Mouse (Mus musculus): ENCODE data around the gene Ipo7. TPM values are rescaled to one million over a fixed set of nuclear protein-coding genes. Genes with fewer than 3 reads are reported as not detected.
"Not testable (repeated sequence)": the region's sequence is repeated elsewhere in the genome, so short reads cannot be mapped to it uniquely, and the experiment has no call there.

Ipo7 gene
- polyA plus RNA-seq, 1 experiment from 2014 or later, result 39.1 TPM

GRCm38 (mm10) chr7:110011417-110011816, 6.7 kb upstream of the Ipo7 start:
- Histone ChIP-seq H3K27ac (ENCODE audit: low read length) (no peak overlapping the region), H3K27me3 (replicated peaks; ENCODE audit: control insufficient read depth, insufficient read depth, low read length) (no peaks in the 10 kb centered on the region), H3K9ac (ENCODE audit: low read depth, low read length) (no peak overlapping the region), H3K9me3 (ENCODE audit: control insufficient read depth, low read length) (no peaks in the 10 kb centered on the region), H3K4me3 (ENCODE audit: low read length) (no peak overlapping the region), H3K36me3 (ENCODE audit: control insufficient read depth, insufficient read depth, low read length) (no peaks in the 10 kb centered on the region), H3K4me1 (ENCODE audit: control insufficient read depth, insufficient read depth, low read length) (no peaks in the 10 kb centered on the region), H3K4me2 (ENCODE audit: low read depth, low read length) (no peak overlapping the region)
- 40% methylated on average over 1 of the region's 1 CpGs for WGBS
- ATAC-seq, result no peak

DNA sequence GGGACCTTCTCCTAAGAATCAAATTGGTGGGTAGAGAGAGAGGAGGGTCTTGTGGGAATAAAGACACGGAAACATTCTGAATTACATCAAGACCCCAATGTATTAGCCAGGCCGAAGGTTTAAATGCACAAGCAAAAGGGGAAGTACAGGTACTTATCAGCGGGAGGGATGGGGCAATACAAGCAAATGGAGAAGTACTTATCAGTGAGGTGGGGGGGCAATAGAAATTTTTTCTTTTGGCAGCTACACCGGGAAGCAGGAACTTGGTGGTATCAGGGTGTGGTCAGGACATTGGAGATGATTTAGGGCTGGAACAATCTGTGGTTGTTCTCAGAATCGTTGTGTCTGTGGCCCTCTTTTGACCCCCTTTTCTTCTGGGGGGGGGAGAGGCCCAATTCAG, 3.8 kb upstream of the Ipo7 start:
- no peaks in the 10 kb centered on the region for H3K9me3 ChIP-seq (ENCODE audit: control insufficient read depth, low read length)
- H3K27ac ChIP-seq (ENCODE audit: low read length), result no peak overlapping the region
- WGBS, result 63% methylated on average over 5 of the region's 5 CpGs
- no peaks in the 10 kb centered on the region for H3K4me1 ChIP-seq (ENCODE audit: control insufficient read depth, insufficient read depth, low read length)
- ATAC-seq, result no peak
- H3K27me3 ChIP-seq (replicated peaks; ENCODE audit: control insufficient read depth, insufficient read depth, low read length), result no peaks in the 10 kb centered on the region
- H3K4me3 ChIP-seq (ENCODE audit: low read length), result no peak overlapping the region
- no peak overlapping the region for H3K4me2 ChIP-seq (ENCODE audit: low read depth, low read length)
- no peaks in the 10 kb centered on the region for H3K36me3 ChIP-seq (ENCODE audit: control insufficient read depth, insufficient read depth, low read length)
- no peak overlapping the region for H3K9ac ChIP-seq (ENCODE audit: low read depth, low read length)

GRCm38 (mm10) chr7:110018631-110019482, 783 bp downstream of the Ipo7 start:
- Histone ChIP-seq H3K4me1 (ENCODE audit: control insufficient read depth, insufficient read depth, low read length) (no peaks in the 10 kb centered on the region), H3K27ac (ENCODE audit: low read length) (peak overlapping the region; percentile 90), H3K9ac (ENCODE audit: low read depth, low read length) (peak overlapping the region; percentile 99), H3K9me3 (ENCODE audit: control insufficient read depth, low read length) (no peaks in the 10 kb centered on the region), H3K36me3 (ENCODE audit: control insufficient read depth, insufficient read depth, low read length) (no peaks in the 10 kb centered on the region), H3K27me3 (replicated peaks; ENCODE audit: control insufficient read depth, insufficient read depth, low read length) (no peaks in the 10 kb centered on the region), H3K4me3 (ENCODE audit: low read length) (peak overlapping the region; percentile 81), H3K4me2 (ENCODE audit: low read depth, low read length) (peak overlapping the region; percentile 75)
- WGBS, result under 1% methylated on average over 42 of the region's 42 CpGs
- peak; percentile 81 for ATAC-seq

DNA sequence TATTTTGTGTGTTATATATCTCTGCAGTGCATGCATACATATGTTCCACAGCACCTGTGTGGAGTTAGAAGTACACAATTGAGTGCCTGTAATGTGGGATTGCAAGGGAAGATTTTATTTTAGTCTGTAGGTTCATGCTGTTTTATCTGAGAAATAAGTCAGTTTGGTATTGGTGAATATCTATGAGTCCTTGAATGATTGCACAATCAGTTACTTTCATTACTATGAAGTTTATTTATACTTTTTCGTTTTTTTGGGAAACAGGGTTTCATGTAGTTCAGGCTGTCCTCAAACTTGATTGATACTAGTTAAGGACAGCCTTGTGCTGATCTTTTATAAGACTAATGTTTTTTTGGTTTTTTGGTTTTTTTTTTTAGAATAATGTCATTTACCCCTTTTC, 5.5 kb downstream of the Ipo7 start:
- H3K36me3 ChIP-seq (ENCODE audit: control insufficient read depth, insufficient read depth, low read length), result no peaks in the 10 kb centered on the region
- H3K4me1 ChIP-seq (ENCODE audit: control insufficient read depth, insufficient read depth, low read length), result no peaks in the 10 kb centered on the region
- H3K4me3 ChIP-seq (ENCODE audit: low read length), result no peak overlapping the region
- H3K4me2 ChIP-seq (ENCODE audit: low read depth, low read length), result no peak overlapping the region
- WGBS, result 84% methylated on average over 1 of the region's 1 CpGs
- no peak overlapping the region for H3K9ac ChIP-seq (ENCODE audit: low read depth, low read length)
- H3K27me3 ChIP-seq (replicated peaks; ENCODE audit: control insufficient read depth, insufficient read depth, low read length), result no peaks in the 10 kb centered on the region
- no peaks in the 10 kb centered on the region for H3K9me3 ChIP-seq (ENCODE audit: control insufficient read depth, low read length)
- H3K27ac ChIP-seq (ENCODE audit: low read length), result no peak overlapping the region
- ATAC-seq, result no peak

DNA sequence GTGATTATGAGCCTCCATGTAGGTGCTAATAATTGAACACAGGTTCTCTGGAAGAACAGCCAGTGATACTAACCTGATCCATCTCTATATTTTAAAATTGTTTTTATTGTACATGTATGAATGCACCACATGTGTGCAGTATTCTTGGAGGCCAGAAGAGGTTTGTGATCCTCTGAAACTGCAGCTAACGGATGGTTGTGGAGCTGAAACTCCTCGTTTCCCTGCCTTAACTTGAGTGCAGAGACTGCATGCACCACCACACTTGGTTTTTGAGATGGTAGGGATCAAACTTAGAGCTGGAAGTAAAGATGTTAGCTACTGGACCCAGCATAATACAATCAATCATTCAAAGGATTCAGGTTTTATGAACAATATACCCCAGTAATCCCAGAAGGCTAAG, 8.5 kb downstream of the Ipo7 start:
- no peaks in the 10 kb centered on the region for H3K9me3 ChIP-seq (ENCODE audit: control insufficient read depth, low read length)
- no peak for ATAC-seq
- H3K27me3 ChIP-seq (replicated peaks; ENCODE audit: control insufficient read depth, insufficient read depth, low read length), result no peaks in the 10 kb centered on the region
- H3K4me1 ChIP-seq (ENCODE audit: control insufficient read depth, insufficient read depth, low read length), result no peaks in the 10 kb centered on the region
- H3K36me3 ChIP-seq (ENCODE audit: control insufficient read depth, insufficient read depth, low read length), result no peaks in the 10 kb centered on the region
- H3K4me3 ChIP-seq (ENCODE audit: low read length), result no peak overlapping the region
- no peak overlapping the region for H3K9ac ChIP-seq (ENCODE audit: low read depth, low read length)
- H3K4me2 ChIP-seq (ENCODE audit: low read depth, low read length), result no peak overlapping the region
- H3K27ac ChIP-seq (ENCODE audit: low read length), result no peak overlapping the region
- WGBS, result 81% methylated on average over 2 of the region's 2 CpGs

DNA sequence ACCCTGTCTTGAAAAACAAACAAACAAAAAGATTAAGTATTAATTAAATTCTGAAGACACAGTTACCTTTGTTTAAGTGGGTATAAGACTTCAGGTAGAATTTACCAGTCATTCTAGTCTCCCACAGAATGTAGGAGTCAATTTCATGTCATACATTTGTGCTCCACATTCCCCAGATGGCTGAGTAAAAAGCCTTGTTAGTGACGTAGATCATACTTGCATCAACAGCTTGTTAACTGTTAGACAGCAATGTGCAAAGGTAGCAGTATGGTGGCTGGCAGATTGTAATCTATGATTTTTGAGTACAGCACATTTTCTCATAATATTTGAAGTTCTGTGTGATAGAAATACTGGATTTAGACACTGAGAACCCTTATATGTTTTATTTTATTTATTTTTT, 10.8 kb downstream of the Ipo7 start:
- Histone ChIP-seq H3K9ac (ENCODE audit: low read depth, low read length) (no peak overlapping the region), H3K27ac (ENCODE audit: low read length) (no peak overlapping the region), H3K36me3 (ENCODE audit: control insufficient read depth, insufficient read depth, low read length) (peaks cover 2% of the 10 kb centered on the region; the same call in 1 of the 2 replicates), H3K4me1 (ENCODE audit: control insufficient read depth, insufficient read depth, low read length) (no peaks in the 10 kb centered on the region), H3K4me3 (ENCODE audit: low read length) (no peak overlapping the region), H3K9me3 (ENCODE audit: control insufficient read depth, low read length) (no peaks in the 10 kb centered on the region), H3K27me3 (replicated peaks; ENCODE audit: control insufficient read depth, insufficient read depth, low read length) (no peaks in the 10 kb centered on the region), H3K4me2 (ENCODE audit: low read depth, low read length) (no peak overlapping the region)
- WGBS, result 67% methylated on average over 1 of the region's 1 CpGs
- ATAC-seq, result no peak

DNA sequence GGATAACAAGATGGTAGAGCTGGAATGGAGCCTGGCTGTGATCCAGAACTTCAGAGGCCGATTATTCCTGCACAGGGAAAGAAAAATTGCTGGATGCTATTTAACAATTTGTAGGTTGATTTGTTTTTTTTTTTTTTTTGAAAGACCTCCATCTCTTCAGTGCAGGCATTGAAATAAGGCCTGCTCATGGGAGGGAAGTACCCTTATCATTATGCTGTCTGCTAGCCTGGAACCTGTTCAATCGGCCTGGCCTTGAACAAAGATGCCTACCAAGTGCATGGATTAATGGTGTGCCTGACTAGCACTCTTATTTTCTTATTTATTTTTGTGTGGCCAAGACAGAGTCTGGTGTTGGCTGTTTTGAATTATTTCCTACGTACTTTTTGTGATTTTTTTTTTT, 12.3 kb downstream of the Ipo7 start:
- whole genome bisulfite sequencing, result 78% methylated on average over 3 of the region's 3 CpGs
- no peak overlapping the region for H3K9ac ChIP-seq (ENCODE audit: low read depth, low read length)
- no peaks in the 10 kb centered on the region for H3K9me3 ChIP-seq (ENCODE audit: control insufficient read depth, low read length)
- H3K27me3 ChIP-seq (replicated peaks; ENCODE audit: control insufficient read depth, insufficient read depth, low read length), result no peaks in the 10 kb centered on the region
- H3K4me3 ChIP-seq (ENCODE audit: low read length), result no peak overlapping the region
- no peak overlapping the region for H3K27ac ChIP-seq (ENCODE audit: low read length)
- peaks cover 2% of the 10 kb centered on the region; the same call in 1 of the 2 replicates for H3K36me3 ChIP-seq (ENCODE audit: control insufficient read depth, insufficient read depth, low read length)
- no peak for ATAC-seq
- no peak overlapping the region for H3K4me2 ChIP-seq (ENCODE audit: low read depth, low read length)
- no peaks in the 10 kb centered on the region for H3K4me1 ChIP-seq (ENCODE audit: control insufficient read depth, insufficient read depth, low read length)

- ATAC-seq; H3K4me2 ChIP-seq (ENCODE audit: low read depth, low read length); H3K4me1 ChIP-seq (ENCODE audit: control insufficient read depth, insufficient read depth, low read length); H3K27ac ChIP-seq (ENCODE audit: low read length); H3K9me3 ChIP-seq (ENCODE audit: control insufficient read depth, low read length); H3K9ac ChIP-seq (ENCODE audit: low read depth, low read length); H3K27me3 ChIP-seq (replicated peaks; ENCODE audit: control insufficient read depth, insufficient read depth, low read length); H3K4me3 ChIP-seq (ENCODE audit: low read length); H3K36me3 ChIP-seq (ENCODE audit: control insufficient read depth, insufficient read depth, low read length): not testable (repeated sequence)
- WGBS, result 94% methylated on average over 2 of the region's 2 CpGs
These were observed 39.6 kb downstream of the Ipo7 start for GRCm38 (mm10) chr7:110057723-110058122.

DNA sequence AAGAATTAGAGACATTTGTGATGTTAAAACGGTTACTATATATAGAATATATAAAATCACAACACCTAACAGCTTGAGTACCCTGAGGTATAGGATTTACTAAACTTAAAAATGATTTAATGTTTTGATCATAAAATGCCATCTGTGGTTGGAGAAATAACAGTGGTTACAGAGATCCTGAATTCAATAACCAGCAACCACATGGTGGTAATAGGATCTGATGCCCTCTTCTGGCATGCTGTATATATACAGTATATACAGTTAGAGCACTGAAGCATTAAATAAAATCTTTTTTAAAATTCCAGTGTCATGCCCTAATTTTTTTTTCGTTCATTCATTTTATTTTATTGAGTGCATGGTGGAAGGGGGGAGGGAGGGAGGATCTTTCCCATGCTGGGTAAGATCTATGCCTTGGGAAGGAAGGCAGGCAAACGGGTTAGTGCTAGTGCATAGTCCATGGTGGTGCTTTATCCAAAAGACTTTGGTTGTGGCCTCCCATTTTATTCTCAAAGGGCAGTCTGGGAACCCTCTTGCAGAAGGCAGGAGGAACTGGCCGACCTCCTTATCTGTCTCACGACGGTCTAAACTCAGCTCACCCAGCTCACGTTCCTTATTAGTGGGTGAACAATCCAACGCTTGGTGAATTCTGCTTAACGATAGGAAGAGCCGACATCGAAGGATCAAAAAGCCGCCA, 41.2 kb downstream of the Ipo7 start:
- H3K4me2 ChIP-seq (ENCODE audit: low read depth, low read length), result no peak overlapping the region
- no peak overlapping the region for H3K27ac ChIP-seq (ENCODE audit: low read length)
- ATAC-seq, result no peak

More for the DNA sequence above, 41.2 kb downstream of the Ipo7 start:
- H3K4me1 ChIP-seq (ENCODE audit: control insufficient read depth, insufficient read depth, low read length), result peaks cover 13% of the 10 kb centered on the region
- no peak overlapping the region for H3K9ac ChIP-seq (ENCODE audit: low read depth, low read length)
- 86% methylated on average over 12 of the region's 12 CpGs for WGBS
- H3K9me3 ChIP-seq (ENCODE audit: control insufficient read depth, low read length), result no peaks in the 10 kb centered on the region
- no peak overlapping the region for H3K4me3 ChIP-seq (ENCODE audit: low read length)
- H3K27me3 ChIP-seq (replicated peaks; ENCODE audit: control insufficient read depth, insufficient read depth, low read length), result no peaks in the 10 kb centered on the region
- H3K36me3 ChIP-seq (ENCODE audit: control insufficient read depth, insufficient read depth, low read length), result no peaks in the 10 kb centered on the region
